7 mouse cellular contexts compared by ENCODE assay signal in genomic region chr14:76687971-76688407, GRCm38 (mm10).
DNase-seq lines count a peak whose midpoint lies in the region; ATAC-seq lines count a peak whose summit lies in the region.

No protein-coding gene starts in this region.

- H3K27ac ChIP-seq in intestine, embryonic 16.5 days (ENCODE audit: low read length): no peak overlapping the region

- peak; percentile 45; the same call in 1 of the 2 replicates for ATAC-seq in intestine, embryonic 16.5 days

- H3K9ac ChIP-seq in intestine, embryonic 16.5 days (ENCODE audit: low read depth, low read length): no peak overlapping the region; the same call in 1 of the 2 replicates

- peak; percentile 73 for DNase-seq in Muller cell, postnatal 12 days (ENCODE audit: inconsistent ontology term)
- DNase-seq in adrenal gland, postnatal 14 days: peak; percentile 83
- DNase-seq in neural tube, embryonic 10.5 days (ENCODE audit: extremely low spot score, low spot score): peak; percentile 60
- no peak for DNase-seq in layer of hippocampus, postnatal 14 days (ENCODE audit: low spot score in 2 of 2)
- no peak for DNase-seq in right cerebral cortex, postnatal 36 days (ENCODE audit: low spot score in 2 of 2)
- no peak for DNase-seq in MN1 (ENCODE audit: low spot score)

- no peaks in the 10 kb centered on the region for H3K9me3 ChIP-seq in intestine, embryonic 16.5 days (ENCODE audit: control insufficient read depth, low read length)

- peaks cover 14% of the 10 kb centered on the region for H3K4me1 ChIP-seq in intestine, embryonic 16.5 days (ENCODE audit: control insufficient read depth, insufficient read depth, low read length)

- 23% methylated on average over 10 of the region's 10 CpGs for WGBS in intestine, embryonic 16.5 days

- no peak overlapping the region for H3K4me3 ChIP-seq in intestine, embryonic 16.5 days (ENCODE audit: low read length)

- H3K4me2 ChIP-seq in intestine, embryonic 16.5 days (ENCODE audit: low read depth, low read length): no peak overlapping the region

- H3K36me3 ChIP-seq in intestine, embryonic 16.5 days (ENCODE audit: control insufficient read depth, insufficient read depth, low read length): no peaks in the 10 kb centered on the region

- no peaks in the 10 kb centered on the region for H3K27me3 ChIP-seq in intestine, embryonic 16.5 days (replicated peaks; ENCODE audit: control insufficient read depth, insufficient read depth, low read length)

Comparison
In these comparisons a context has a peak if more than half of its experiments do, and no peak if none do; other contexts are left out.
1. DNase-seq: peak in Muller cell, postnatal 12 days (single experiment), adrenal gland, postnatal 14 days (single experiment) and neural tube, embryonic 10.5 days (single experiment); none in layer of hippocampus, postnatal 14 days (0 of 2), right cerebral cortex, postnatal 36 days (0 of 2) and MN1 (single experiment).